Mouse (Mus musculus): ENCODE measurements around the gene Mrpl35. TPM values are rescaled to one million over a fixed set of nuclear protein-coding genes. Genes with fewer than 3 reads are reported as not detected.
A peak's percentile ranks its signal among the peaks of the same experiment; 100 is the strongest.

The Mrpl35 gene
- polyA plus RNA-seq, 1 experiment from 2014 or later, result 65.2 TPM

GRCm38 (mm10) chr6:71839815-71840214 is 13.0 kb upstream of the Mrpl35 start:
- no peak for ATAC-seq (ENCODE audit: low FRiP score, low TSS enrichment)

GRCm38 (mm10) chr6:71836811-71837210 is 10.0 kb upstream of the Mrpl35 start:
- H3K9ac ChIP-seq (ENCODE audit: low read length), result no peak overlapping the region
- no peak overlapping the region for H3K4me3 ChIP-seq (ENCODE audit: low read depth, low read length)
- ATAC-seq (ENCODE audit: low FRiP score, low TSS enrichment) (no peak), DNase-seq (ENCODE audit: low spot score) (no peak)
- WGBS, result 66% methylated on average over 2 of the region's 2 CpGs
- H3K27ac ChIP-seq (replicated peaks), result no peak overlapping the region
- H3K4me2 ChIP-seq (replicated peaks; ENCODE audit: low read depth), result no peak overlapping the region
- no peak for TF ChIP-seq EP300 (optimal IDR thresholded peaks at IDR 0.05)
- TF ChIP-seq CTCF (IDR thresholded peaks at IDR 0.05; ENCODE audit: low read depth), result no peak
- no peaks in the 10 kb centered on the region for H3K4me1 ChIP-seq (replicated peaks; ENCODE audit: control insufficient read depth, insufficient read depth)
- no peaks in the 10 kb centered on the region for H3K27me3 ChIP-seq (ENCODE audit: control insufficient read depth, insufficient read depth, low read length)
- no peaks in the 10 kb centered on the region for H3K9me3 ChIP-seq (ENCODE audit: control insufficient read depth, low read length)
- H3K36me3 ChIP-seq (ENCODE audit: control insufficient read depth, insufficient read depth, low read length), result no peaks in the 10 kb centered on the region

More at GRCm38 (mm10) chr6:71839815-71840214, 13.0 kb upstream of the Mrpl35 start:
- no peak overlapping the region for H3K27ac ChIP-seq (replicated peaks)
- H3K4me2 ChIP-seq (replicated peaks; ENCODE audit: low read depth), result no peak overlapping the region
- TF ChIP-seq EP300 (optimal IDR thresholded peaks at IDR 0.05), result no peak
- TF ChIP-seq CTCF (IDR thresholded peaks at IDR 0.05; ENCODE audit: low read depth), result no peak
- H3K9me3 ChIP-seq (ENCODE audit: control insufficient read depth, low read length), result no peaks in the 10 kb centered on the region
- H3K4me1 ChIP-seq (replicated peaks; ENCODE audit: control insufficient read depth, insufficient read depth), result no peaks in the 10 kb centered on the region
- no peaks in the 10 kb centered on the region for H3K27me3 ChIP-seq (ENCODE audit: control insufficient read depth, insufficient read depth, low read length)
- no peak overlapping the region for H3K9ac ChIP-seq (ENCODE audit: low read length)
- H3K4me3 ChIP-seq (ENCODE audit: low read depth, low read length), result no peak overlapping the region
- no peak for DNase-seq (ENCODE audit: low spot score)
- H3K36me3 ChIP-seq (ENCODE audit: control insufficient read depth, insufficient read depth, low read length), result no peaks in the 10 kb centered on the region

DNA sequence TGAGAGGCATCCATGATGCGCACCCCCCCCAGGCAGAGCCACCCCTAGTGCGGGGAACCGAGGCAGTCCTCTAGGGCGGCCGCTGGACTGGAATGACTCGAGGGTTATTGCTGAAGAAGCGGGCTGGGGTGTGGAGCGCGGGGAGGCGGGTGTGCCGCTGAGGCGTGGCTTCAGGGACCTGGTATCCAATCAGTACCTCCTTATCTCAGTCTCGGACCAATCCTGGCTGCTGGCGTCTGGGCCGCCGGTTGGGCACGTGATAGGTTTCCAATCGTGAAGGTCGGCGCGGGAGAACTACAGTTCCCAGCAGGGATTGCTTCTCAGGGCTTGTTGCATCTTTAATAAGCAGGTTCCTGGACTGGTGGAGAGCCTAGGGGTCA is 4.8 kb upstream of the Mrpl35 start:
- peak; percentile 96 for DNase-seq (ENCODE audit: low spot score)
- H3K4me3 ChIP-seq (ENCODE audit: low read depth, low read length), result peak overlapping the region; percentile 93
- H3K9me3 ChIP-seq (ENCODE audit: control insufficient read depth, low read length), result no peaks in the 10 kb centered on the region
- ATAC-seq (ENCODE audit: low FRiP score, low TSS enrichment), result peak; percentile 99
- peak overlapping the region; percentile 98 for H3K27ac ChIP-seq (replicated peaks)
- under 1% methylated on average over 20 of the region's 21 CpGs for WGBS
- H3K9ac ChIP-seq (ENCODE audit: low read length), result peak overlapping the region; percentile 91
- H3K4me1 ChIP-seq (replicated peaks; ENCODE audit: control insufficient read depth, insufficient read depth), result no peaks in the 10 kb centered on the region
- no peaks in the 10 kb centered on the region for H3K27me3 ChIP-seq (ENCODE audit: control insufficient read depth, insufficient read depth, low read length)
- TF ChIP-seq CTCF (IDR thresholded peaks at IDR 0.05; ENCODE audit: low read depth) (no peak), EP300 (optimal IDR thresholded peaks at IDR 0.05) (peak; percentile 28)
- peak overlapping the region; percentile 73 for H3K4me2 ChIP-seq (replicated peaks; ENCODE audit: low read depth)
- no peaks in the 10 kb centered on the region for H3K36me3 ChIP-seq (ENCODE audit: control insufficient read depth, insufficient read depth, low read length)

- Histone ChIP-seq H3K27me3 (ENCODE audit: control insufficient read depth, insufficient read depth, low read length) (no peaks in the 10 kb centered on the region), H3K4me3 (ENCODE audit: low read depth, low read length) (peak within 1 kb of the TSS; percentile 93), H3K4me2 (replicated peaks; ENCODE audit: low read depth) (peak within 1 kb of the TSS; percentile 73), H3K36me3 (ENCODE audit: control insufficient read depth, insufficient read depth, low read length) (no peaks in the 10 kb centered on the region), H3K4me1 (replicated peaks; ENCODE audit: control insufficient read depth, insufficient read depth) (no peaks in the 10 kb centered on the region), H3K9me3 (ENCODE audit: control insufficient read depth, low read length) (no peaks in the 10 kb centered on the region), H3K27ac (replicated peaks) (peak within 1 kb of the TSS; percentile 98), H3K9ac (ENCODE audit: low read length) (peak within 1 kb of the TSS; percentile 91)
- ATAC-seq (ENCODE audit: low FRiP score, low TSS enrichment) (peak; percentile 99), DNase-seq (ENCODE audit: low spot score) (peak; percentile 98)
- TF ChIP-seq CTCF (IDR thresholded peaks at IDR 0.05; ENCODE audit: low read depth), result peak; percentile 33; the same call in 1 of the 2 replicates
- peak; percentile 68 for TF ChIP-seq EP300 (optimal IDR thresholded peaks at IDR 0.05)
- WGBS, result under 1% methylated on average over 62 of the region's 64 CpGs
These were observed 4.2 kb upstream of the Mrpl35 start, which contains the start of gene Immt for GRCm38 (mm10) chr6:71830690-71831580. TSS of gene Immt (plus strand) at chr6:71831331.

- Histone ChIP-seq H3K4me2 (replicated peaks; ENCODE audit: low read depth) (no peak overlapping the region), H3K9ac (ENCODE audit: low read length) (no peak overlapping the region), H3K36me3 (ENCODE audit: control insufficient read depth, insufficient read depth, low read length) (no peaks in the 10 kb centered on the region), H3K27me3 (ENCODE audit: control insufficient read depth, insufficient read depth, low read length) (no peaks in the 10 kb centered on the region), H3K27ac (replicated peaks) (no peak overlapping the region), H3K9me3 (ENCODE audit: control insufficient read depth, low read length) (no peaks in the 10 kb centered on the region), H3K4me3 (ENCODE audit: low read depth, low read length) (no peak overlapping the region), H3K4me1 (replicated peaks; ENCODE audit: control insufficient read depth, insufficient read depth) (no peaks in the 10 kb centered on the region)
- DNase-seq (ENCODE audit: low spot score) (no peak), ATAC-seq (ENCODE audit: low FRiP score, low TSS enrichment) (no peak)
- WGBS, result 85% methylated on average over 9 of the region's 9 CpGs
- TF ChIP-seq CTCF (IDR thresholded peaks at IDR 0.05; ENCODE audit: low read depth), result no peak
- TF ChIP-seq EP300 (optimal IDR thresholded peaks at IDR 0.05), result no peak
These were observed 3.0 kb upstream of the Mrpl35 start for GRCm38 (mm10) chr6:71829768-71830167.

- Histone ChIP-seq H3K4me2 (replicated peaks; ENCODE audit: low read depth) (peak overlapping the region; percentile 63), H3K4me3 (ENCODE audit: low read depth, low read length) (peak overlapping the region; percentile 63), H3K9ac (ENCODE audit: low read length) (peak overlapping the region; percentile 66; the same call in 1 of the 2 replicates), H3K27me3 (ENCODE audit: control insufficient read depth, insufficient read depth, low read length) (no peaks in the 10 kb centered on the region), H3K4me1 (replicated peaks; ENCODE audit: control insufficient read depth, insufficient read depth) (no peaks in the 10 kb centered on the region), H3K36me3 (ENCODE audit: control insufficient read depth, insufficient read depth, low read length) (no peaks in the 10 kb centered on the region), H3K27ac (replicated peaks) (no peak overlapping the region), H3K9me3 (ENCODE audit: control insufficient read depth, low read length) (no peaks in the 10 kb centered on the region)
- ATAC-seq (ENCODE audit: low FRiP score, low TSS enrichment), result no peak; the same call in 1 of the 2 replicates
- TF ChIP-seq CTCF (IDR thresholded peaks at IDR 0.05; ENCODE audit: low read depth) (no peak), EP300 (optimal IDR thresholded peaks at IDR 0.05) (no peak)
- DNase-seq (ENCODE audit: low spot score), result no peak
- 31% methylated on average over 3 of the region's 3 CpGs for WGBS
These were observed 2.8 kb downstream of the Mrpl35 start for GRCm38 (mm10) chr6:71823961-71824360.
